Mouse (Mus musculus) liver, embryonic 14.5 days (tissue): ENCODE results near the gene Thoc6.

ENCODE experiments used
- CTCF ChIP-seq: IDR thresholded peaks from 2 replicates; pipeline ENCODE4 v1.5.1; 2016; ENCODE audit warnings: antibody characterized with exemption, low read depth, control low read depth
- EP300 ChIP-seq: IDR thresholded peaks from 2 replicates; pipeline ENCODE4 v1.6.1; 2016; ENCODE audit warnings: antibody characterized with exemption, low read depth

- TF ChIP-seq CTCF (no peak), EP300 (no peak)
Observed at GRCm38 (mm10) chr17:23620351-23620750, 53.3 kb downstream of the Thoc6 start.
